Mouse (Mus musculus): ENCODE results near the gene Pde4c. TPM values are rescaled to one million over a fixed set of nuclear protein-coding genes. Genes with fewer than 3 reads are reported as not detected.
A peak's percentile ranks its signal among the peaks of the same experiment; 100 is the strongest.

The Pde4c gene
- polyA plus RNA-seq, 1 experiment from 2014 or later = not detected

DNA sequence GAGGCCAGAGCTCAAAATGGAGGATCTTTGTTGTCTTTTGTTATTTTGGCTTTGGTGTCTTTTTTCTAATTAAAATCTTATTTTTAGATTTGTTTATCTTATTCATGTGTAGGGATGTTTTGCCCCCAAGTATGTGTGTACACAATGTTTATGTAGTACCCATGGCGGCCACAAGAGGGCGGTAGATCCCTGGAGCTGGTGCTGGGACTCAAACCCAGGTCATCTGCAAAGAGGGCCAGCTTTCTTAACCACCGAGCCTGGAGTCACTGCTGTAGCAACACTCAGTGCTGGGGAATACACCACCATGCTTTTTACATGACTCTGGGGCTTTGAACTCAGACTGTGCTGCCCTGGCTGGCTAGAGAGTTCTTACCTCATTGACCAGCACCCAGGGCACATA is 39.8 kb downstream of the Pde4c start:
- Histone ChIP-seq H3K4me3 (no peak overlapping the region), H3K4me1 (peaks cover 49% of the 10 kb centered on the region), H3K9ac (no peak overlapping the region), H3K9me3 (no peaks in the 10 kb centered on the region), H3K4me2 (no peak overlapping the region), H3K36me3 (peaks cover 23% of the 10 kb centered on the region), H3K27ac (replicated peaks) (no peak overlapping the region), H3K27me3 (replicated peaks) (peaks cover 6% of the 10 kb centered on the region; the same call in 1 of the 2 replicates)
- no peak for ATAC-seq (ENCODE audit: extremely low read depth, insufficient number of reproducible peaks, low FRiP score, low TSS enrichment)
- WGBS = 9% methylated on average over 3 of the region's 3 CpGs

DNA sequence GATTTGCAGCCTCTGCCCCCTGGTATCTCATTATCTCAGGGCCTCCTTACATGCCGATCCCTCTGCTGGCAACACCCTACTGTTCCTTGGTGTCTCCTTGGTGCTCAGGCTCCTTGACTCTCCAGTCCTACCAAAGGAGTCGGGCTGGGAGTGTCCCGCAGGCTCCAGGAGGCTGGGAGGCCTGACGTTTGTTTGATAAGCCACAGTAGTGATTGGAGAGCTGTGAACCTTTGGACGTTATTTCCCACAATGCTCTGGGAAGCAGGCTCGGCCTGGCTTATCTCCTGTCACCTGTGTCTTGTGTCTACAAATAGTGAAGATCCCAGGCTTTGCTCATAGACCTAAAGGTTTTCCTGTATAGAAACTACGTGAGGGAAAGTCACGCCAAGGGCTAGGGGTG is 40.5 kb downstream of the Pde4c start:
- Histone ChIP-seq H3K4me2 (no peak overlapping the region), H3K9ac (peak overlapping the region; percentile 25; the same call in 1 of the 2 replicates), H3K9me3 (no peaks in the 10 kb centered on the region), H3K27ac (replicated peaks) (peak overlapping the region; percentile 12; the same call in 1 of the 2 replicates), H3K4me1 (peaks cover 44% of the 10 kb centered on the region), H3K27me3 (replicated peaks) (peaks cover 6% of the 10 kb centered on the region; the same call in 1 of the 2 replicates), H3K36me3 (peaks cover 24% of the 10 kb centered on the region), H3K4me3 (no peak overlapping the region)
- ATAC-seq (ENCODE audit: extremely low read depth, insufficient number of reproducible peaks, low FRiP score, low TSS enrichment) = no peak
- WGBS = 46% methylated on average over 8 of the region's 8 CpGs

DNA sequence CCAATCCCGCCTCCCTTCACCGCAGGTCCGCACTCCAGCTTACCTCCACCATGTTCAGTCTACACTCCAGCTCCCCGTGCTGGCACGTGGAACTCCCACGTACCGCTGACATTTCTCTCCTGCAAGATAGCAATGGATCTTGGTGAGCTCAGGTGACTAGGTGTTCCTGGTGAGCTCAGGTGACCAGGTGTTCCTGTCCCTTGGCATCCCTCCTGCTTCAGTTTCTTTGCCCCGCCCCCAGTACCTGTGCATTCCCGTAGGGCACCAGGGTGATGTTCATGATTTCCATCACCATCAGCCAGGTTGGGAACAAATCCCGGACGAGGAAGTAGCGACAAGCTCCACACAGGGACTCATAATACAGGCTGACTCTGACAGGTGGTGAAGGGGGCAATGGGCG is 41.2 kb downstream of the Pde4c start:
- H3K36me3 ChIP-seq = peaks cover 29% of the 10 kb centered on the region
- H3K4me2 ChIP-seq = peak overlapping the region; percentile 91; the same call in 1 of the 2 replicates
- 88% methylated on average over 13 of the region's 13 CpGs for WGBS
- H3K4me3 ChIP-seq = no peak overlapping the region
- peaks cover 37% of the 10 kb centered on the region for H3K4me1 ChIP-seq
- peaks cover 6% of the 10 kb centered on the region; the same call in 1 of the 2 replicates for H3K27me3 ChIP-seq (replicated peaks)
- H3K9me3 ChIP-seq = no peaks in the 10 kb centered on the region
- H3K27ac ChIP-seq (replicated peaks) = no peak overlapping the region
- no peak overlapping the region for H3K9ac ChIP-seq
- no peak for ATAC-seq (ENCODE audit: extremely low read depth, insufficient number of reproducible peaks, low FRiP score, low TSS enrichment)

DNA sequence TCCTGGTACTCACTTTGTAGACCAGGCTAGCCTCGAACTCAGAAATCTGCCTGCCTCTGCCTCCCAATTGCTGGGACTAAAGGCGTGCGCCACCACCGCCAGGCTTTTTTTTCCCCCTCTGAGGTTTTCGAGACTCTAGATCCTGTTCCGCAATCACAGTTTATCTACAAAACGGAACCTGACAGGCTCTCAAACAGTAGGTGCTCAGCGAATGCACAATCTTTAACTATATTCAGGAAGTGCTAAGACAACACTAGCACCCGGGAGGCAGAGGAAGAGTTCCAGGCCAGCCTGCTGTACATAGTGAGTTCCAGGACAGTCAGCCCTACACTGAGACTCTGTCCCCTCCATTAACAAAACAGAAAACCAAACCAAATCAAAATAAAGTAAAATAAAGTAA is 41.8 kb downstream of the Pde4c start:
- Histone ChIP-seq H3K4me2 (peak overlapping the region; percentile 91), H3K27ac (replicated peaks) (no peak overlapping the region), H3K9ac (peak overlapping the region; percentile 82), H3K27me3 (replicated peaks) (peaks cover 6% of the 10 kb centered on the region; the same call in 1 of the 2 replicates), H3K9me3 (no peaks in the 10 kb centered on the region), H3K4me1 (peaks cover 31% of the 10 kb centered on the region), H3K36me3 (peaks cover 35% of the 10 kb centered on the region), H3K4me3 (peak overlapping the region; percentile 56)
- ATAC-seq (ENCODE audit: extremely low read depth, insufficient number of reproducible peaks, low FRiP score, low TSS enrichment) = no peak
- WGBS = 62% methylated on average over 9 of the region's 9 CpGs

DNA sequence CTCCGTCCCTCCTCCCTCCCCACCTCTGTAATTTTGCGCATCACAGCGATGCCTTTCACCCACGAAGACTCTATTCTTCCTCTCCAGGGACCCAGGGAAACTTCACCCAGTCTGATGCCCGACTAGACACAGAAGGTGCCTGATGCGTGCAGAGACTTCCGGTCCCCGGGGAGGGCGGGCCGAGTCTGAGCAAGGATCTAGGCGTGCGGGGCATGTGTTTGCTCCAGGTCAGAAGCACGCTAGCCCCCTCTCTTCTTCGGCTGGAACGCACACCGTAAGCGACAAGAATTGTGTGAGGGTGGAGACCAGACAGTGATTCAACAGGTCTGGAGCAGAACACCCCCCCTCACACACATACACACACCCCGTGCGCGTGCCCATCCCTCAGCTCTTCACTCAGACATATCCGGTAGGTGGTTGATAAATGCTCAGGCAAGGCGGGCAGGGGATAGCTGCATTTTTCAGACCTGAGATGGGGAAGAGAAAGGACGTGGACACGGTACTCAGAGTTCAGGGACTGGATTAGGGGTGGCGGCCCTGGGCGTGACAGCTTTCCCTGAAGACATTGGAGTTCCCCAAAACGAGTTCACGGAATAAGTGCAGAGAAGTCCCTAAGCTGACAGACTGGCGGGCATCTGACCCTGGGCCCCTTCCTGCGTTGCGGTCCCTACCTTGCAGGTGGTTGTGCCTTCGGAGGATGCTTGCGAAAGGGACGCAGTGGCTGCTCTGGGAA is 42.5 kb downstream of the Pde4c start:
- Histone ChIP-seq H3K4me2 (peak overlapping the region; percentile 91), H3K9ac (peak overlapping the region; percentile 82), H3K4me3 (peak overlapping the region; percentile 56), H3K27me3 (replicated peaks) (peaks cover 6% of the 10 kb centered on the region; the same call in 1 of the 2 replicates), H3K27ac (replicated peaks) (no peak overlapping the region; the same call in 1 of the 2 replicates), H3K9me3 (no peaks in the 10 kb centered on the region), H3K36me3 (peaks cover 42% of the 10 kb centered on the region), H3K4me1 (peaks cover 30% of the 10 kb centered on the region)
- WGBS = 3% methylated on average over 34 of the region's 34 CpGs
- no peak for ATAC-seq (ENCODE audit: extremely low read depth, insufficient number of reproducible peaks, low FRiP score, low TSS enrichment)

DNA sequence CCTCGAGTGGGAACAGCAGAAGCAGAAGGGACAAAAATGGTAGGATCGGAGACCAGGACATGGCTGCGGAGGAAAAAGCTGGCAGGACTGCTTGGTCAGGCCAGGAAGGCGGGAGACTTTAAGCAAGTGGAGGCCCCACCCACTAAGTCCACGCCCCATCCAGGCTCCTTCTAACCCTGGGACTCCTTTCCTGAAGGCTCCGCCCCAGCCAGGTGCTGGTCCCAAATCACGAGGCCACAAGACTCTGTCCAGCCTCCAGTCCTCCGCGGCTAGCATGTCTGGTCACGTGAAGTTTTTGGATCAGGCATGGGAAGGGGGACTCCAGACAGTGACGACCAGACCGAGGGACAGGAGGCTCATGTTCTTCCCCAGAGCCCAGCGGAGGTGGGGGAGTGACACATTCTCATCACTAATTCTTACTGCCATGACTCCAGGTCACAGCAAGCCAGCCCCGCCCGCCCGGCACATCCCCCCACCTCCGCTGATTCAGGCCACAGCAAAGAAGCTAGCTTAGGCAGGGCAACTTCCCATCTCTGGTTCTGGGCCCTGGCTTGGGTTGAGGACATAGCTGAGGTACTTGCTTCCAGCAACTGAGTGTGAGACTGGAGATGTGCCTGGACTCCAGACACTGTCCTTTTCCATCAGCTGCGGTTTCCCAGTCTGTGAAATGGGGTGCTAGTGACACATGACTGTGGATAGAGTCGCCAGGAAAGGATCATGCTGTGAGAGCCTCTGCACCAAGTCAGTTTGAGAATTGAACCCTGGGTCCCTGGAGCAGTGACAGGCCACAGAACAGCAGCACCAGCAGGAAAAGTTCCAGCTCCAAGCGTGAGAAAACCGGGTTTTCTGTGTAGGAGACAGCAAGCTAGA is 43.3 kb downstream of the Pde4c start:
- H3K9me3 ChIP-seq = no peaks in the 10 kb centered on the region
- peaks cover 22% of the 10 kb centered on the region for H3K4me1 ChIP-seq
- H3K27ac ChIP-seq (replicated peaks) = peak overlapping the region; percentile 34
- H3K9ac ChIP-seq = peak overlapping the region; percentile 82
- peaks cover 50% of the 10 kb centered on the region for H3K36me3 ChIP-seq
- H3K27me3 ChIP-seq (replicated peaks) = peaks cover 6% of the 10 kb centered on the region; the same call in 1 of the 2 replicates
- ATAC-seq (ENCODE audit: extremely low read depth, insufficient number of reproducible peaks, low FRiP score, low TSS enrichment) = peak; percentile 40; the same call in 1 of the 2 replicates
- H3K4me2 ChIP-seq = peak overlapping the region; percentile 91
- peak overlapping the region; percentile 56 for H3K4me3 ChIP-seq
- WGBS = 8% methylated on average over 21 of the region's 21 CpGs

DNA sequence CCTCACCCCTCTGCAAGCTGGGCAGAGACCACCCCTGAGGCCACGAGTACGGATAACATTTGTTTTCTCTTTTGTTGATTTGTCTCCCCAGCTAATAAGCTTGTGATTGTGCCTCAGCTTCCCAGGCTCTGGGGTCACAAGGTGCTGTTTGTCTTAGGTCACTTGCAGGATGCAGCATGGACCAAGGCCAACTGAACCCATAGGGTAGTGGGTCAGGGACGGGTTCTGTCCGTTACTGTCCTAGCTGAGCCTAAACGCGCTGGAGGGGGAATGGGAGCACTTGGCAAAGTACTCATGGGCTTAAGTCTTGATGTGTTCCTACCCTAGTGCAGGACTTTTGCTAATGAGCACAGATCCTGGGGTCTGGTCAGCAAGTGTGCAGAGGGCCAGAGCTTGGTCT is 44.0 kb downstream of the Pde4c start:
- 80% methylated on average over 6 of the region's 6 CpGs for WGBS
- Histone ChIP-seq H3K4me1 (peaks cover 22% of the 10 kb centered on the region), H3K27ac (replicated peaks) (no peak overlapping the region), H3K27me3 (replicated peaks) (peaks cover 6% of the 10 kb centered on the region; the same call in 1 of the 2 replicates), H3K4me3 (no peak overlapping the region), H3K9ac (peak overlapping the region; percentile 82; the same call in 1 of the 2 replicates), H3K9me3 (no peaks in the 10 kb centered on the region), H3K4me2 (no peak overlapping the region), H3K36me3 (peaks cover 57% of the 10 kb centered on the region)
- no peak for ATAC-seq (ENCODE audit: extremely low read depth, insufficient number of reproducible peaks, low FRiP score, low TSS enrichment)

DNA sequence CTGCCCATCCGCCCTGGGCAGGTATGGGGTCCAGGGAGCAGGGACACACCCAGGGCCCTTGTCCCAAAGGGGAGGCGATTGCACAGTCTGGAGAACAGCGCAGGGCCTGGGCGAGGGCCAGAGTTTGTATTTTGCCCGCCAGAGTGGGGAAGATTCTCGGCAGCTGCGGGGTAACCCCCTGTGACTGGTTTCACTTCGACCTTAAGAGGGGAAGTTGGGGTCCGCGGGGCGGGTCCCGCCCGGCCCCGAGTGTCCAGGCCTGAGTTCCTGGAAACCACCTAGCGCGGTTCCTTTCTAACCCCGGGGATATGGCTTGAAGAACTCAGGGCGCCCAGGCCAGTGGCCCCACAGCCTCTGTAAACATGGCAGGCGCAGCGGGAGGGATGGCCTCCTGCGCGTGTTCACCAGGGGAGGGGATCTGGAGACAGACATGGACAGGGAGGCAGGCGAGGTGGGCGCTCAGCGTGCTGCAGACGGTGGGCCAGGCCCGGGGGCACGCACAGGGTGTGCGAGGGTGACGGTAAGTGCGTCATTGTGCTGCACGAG is 44.8 kb downstream of the Pde4c start:
- Histone ChIP-seq H3K4me3 (no peak overlapping the region), H3K9me3 (no peaks in the 10 kb centered on the region), H3K36me3 (peaks cover 61% of the 10 kb centered on the region), H3K27ac (replicated peaks) (no peak overlapping the region), H3K4me1 (peaks cover 30% of the 10 kb centered on the region), H3K27me3 (replicated peaks) (peaks cover 6% of the 10 kb centered on the region; the same call in 1 of the 2 replicates), H3K4me2 (no peak overlapping the region), H3K9ac (no peak overlapping the region)
- no peak for ATAC-seq (ENCODE audit: extremely low read depth, insufficient number of reproducible peaks, low FRiP score, low TSS enrichment)
- WGBS = 91% methylated on average over 32 of the region's 32 CpGs

DNA sequence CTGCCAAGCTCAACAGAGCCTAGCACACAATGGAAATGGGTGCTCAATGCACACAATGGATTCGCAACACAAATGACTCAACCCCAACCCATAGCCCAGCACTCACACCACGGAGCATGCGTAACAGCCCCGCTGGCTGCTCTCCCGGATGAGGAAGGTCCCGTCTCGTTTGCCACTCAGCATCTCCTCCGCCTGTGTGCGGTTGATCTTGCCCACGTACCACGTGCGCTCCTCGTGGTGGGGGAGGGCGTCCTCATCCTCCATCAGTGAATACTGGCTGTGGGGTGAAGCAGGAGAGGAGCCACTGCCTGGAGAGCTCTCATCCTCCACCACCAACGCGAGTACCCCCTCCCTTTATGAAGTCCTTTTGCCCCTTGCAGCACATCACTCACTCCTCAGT is 45.4 kb downstream of the Pde4c start:
- no peak overlapping the region for H3K4me3 ChIP-seq
- H3K27ac ChIP-seq (replicated peaks) = no peak overlapping the region
- no peak overlapping the region for H3K4me2 ChIP-seq
- 76% methylated on average over 16 of the region's 16 CpGs for WGBS
- peaks cover 36% of the 10 kb centered on the region for H3K4me1 ChIP-seq
- no peak for ATAC-seq (ENCODE audit: extremely low read depth, insufficient number of reproducible peaks, low FRiP score, low TSS enrichment)
- no peak overlapping the region for H3K9ac ChIP-seq
- H3K36me3 ChIP-seq = peaks cover 61% of the 10 kb centered on the region
- no peaks in the 10 kb centered on the region for H3K9me3 ChIP-seq
- H3K27me3 ChIP-seq (replicated peaks) = peaks cover 6% of the 10 kb centered on the region; the same call in 1 of the 2 replicates

DNA sequence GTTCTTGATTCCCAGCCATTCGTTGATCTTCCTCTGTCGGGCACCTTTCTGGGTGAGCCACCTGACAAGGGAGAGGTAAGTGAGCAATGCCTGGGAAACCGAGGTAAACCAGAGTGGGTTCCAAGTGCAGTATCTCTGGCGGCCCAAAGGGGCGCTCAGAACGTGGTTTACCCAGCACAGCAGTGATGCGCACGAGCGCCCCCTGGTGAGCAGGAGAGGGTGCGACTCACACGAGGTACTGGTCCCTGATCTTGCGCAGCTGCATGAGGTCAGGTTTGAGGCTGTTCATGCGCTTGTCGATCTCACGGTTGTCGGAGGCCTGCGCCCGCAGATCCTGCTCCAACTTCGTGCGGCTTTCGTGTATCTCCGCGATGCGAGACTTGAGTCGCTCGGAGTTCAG is 45.8 kb downstream of the Pde4c start:
- Histone ChIP-seq H3K4me1 (peaks cover 40% of the 10 kb centered on the region), H3K4me2 (no peak overlapping the region), H3K27ac (replicated peaks) (no peak overlapping the region), H3K27me3 (replicated peaks) (peaks cover 6% of the 10 kb centered on the region; the same call in 1 of the 2 replicates), H3K36me3 (peaks cover 65% of the 10 kb centered on the region), H3K9ac (no peak overlapping the region), H3K9me3 (no peaks in the 10 kb centered on the region), H3K4me3 (no peak overlapping the region)
- no peak for ATAC-seq (ENCODE audit: extremely low read depth, insufficient number of reproducible peaks, low FRiP score, low TSS enrichment)
- WGBS = 5% methylated on average over 26 of the region's 26 CpGs

DNA sequence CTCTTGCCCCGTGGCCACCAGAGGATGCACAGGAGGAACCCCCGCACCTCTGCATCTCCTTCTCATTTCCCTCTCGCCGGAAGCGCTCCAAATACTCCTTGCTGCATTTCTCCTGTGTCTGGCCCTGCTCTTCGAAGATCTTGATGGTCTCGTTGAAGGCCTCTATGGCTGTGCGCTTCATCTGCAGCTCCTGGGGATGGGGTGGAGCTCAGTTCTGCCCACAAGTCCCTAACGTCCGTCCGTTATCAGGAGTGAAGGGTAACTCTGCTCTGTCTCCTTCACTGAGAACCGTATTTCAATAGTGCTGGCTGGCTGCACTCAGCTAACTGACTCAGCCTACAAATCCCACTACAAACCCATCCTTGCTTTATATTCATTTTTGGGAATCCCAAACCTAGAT is 46.3 kb downstream of the Pde4c start:
- Histone ChIP-seq H3K27me3 (replicated peaks) (peaks cover 6% of the 10 kb centered on the region; the same call in 1 of the 2 replicates), H3K36me3 (peaks cover 70% of the 10 kb centered on the region)
- WGBS = 67% methylated on average over 12 of the region's 12 CpGs

More for the DNA sequence above, 46.3 kb downstream of the Pde4c start:
- Histone ChIP-seq H3K27ac (replicated peaks) (no peak overlapping the region), H3K9me3 (no peaks in the 10 kb centered on the region), H3K4me3 (no peak overlapping the region), H3K9ac (no peak overlapping the region), H3K4me1 (peaks cover 45% of the 10 kb centered on the region), H3K4me2 (no peak overlapping the region)
- no peak for ATAC-seq (ENCODE audit: extremely low read depth, insufficient number of reproducible peaks, low FRiP score, low TSS enrichment)
